Mouse (Mus musculus) frontal cortex, postnatal 10 days (tissue): ENCODE data around the gene Psme3.

Experiments used
- DNase-seq, 2 experiments: peaks; one replicate each; pipeline ENCODE4 v3.0.0; 2022; ENCODE audit warnings: low spot score in 2 of 2, mixed read lengths in 1 of 2

Gene Psme3

GRCm38 (mm10) chr11:101315665-101316500 lies at the start of gene Psme3:
Psme3 (plus strand) TSS chr11:101316213.
- DNase-seq: peak; percentile 85 to 92

- no peak for DNase-seq
These were observed 46.4 kb upstream of the Psme3 start for GRCm38 (mm10) chr11:101269577-101270116.

GRCm38 (mm10) chr11:101272446-101272845 lies 43.6 kb upstream of the Psme3 start:
- no peak for DNase-seq

GRCm38 (mm10) chr11:101275309-101275708 lies 40.7 kb upstream of the Psme3 start:
- no peak for DNase-seq

- DNase-seq: no peak
These were observed 39.5 kb upstream of the Psme3 start for GRCm38 (mm10) chr11:101276319-101277070.

GRCm38 (mm10) chr11:101277381-101278222 lies 38.4 kb upstream of the Psme3 start:
- DNase-seq: no peak

GRCm38 (mm10) chr11:101278223-101279192 lies 37.5 kb upstream of the Psme3 start, which contains the start of the genes Cntd1 and Coa3:
Cntd1 (plus strand) TSS chr11:101279012.
Coa3 (minus strand) TSS chr11:101279114.
- DNase-seq: peak; percentile 66 to 81

GRCm38 (mm10) chr11:101279193-101279569 lies 36.8 kb upstream of the Psme3 start:
- no peak for DNase-seq

GRCm38 (mm10) chr11:101280837-101281236 lies 35.2 kb upstream of the Psme3 start:
- DNase-seq: no peak

GRCm38 (mm10) chr11:101282896-101283295 lies 33.1 kb upstream of the Psme3 start:
- no peak for DNase-seq

- no peak for DNase-seq
These were observed 32.2 kb upstream of the Psme3 start for GRCm38 (mm10) chr11:101283805-101284204.

GRCm38 (mm10) chr11:101287306-101287705 lies 28.7 kb upstream of the Psme3 start:
- no peak for DNase-seq

- no peak for DNase-seq
These were observed 24.8 kb upstream of the Psme3 start for GRCm38 (mm10) chr11:101291231-101291630.

GRCm38 (mm10) chr11:101295191-101295590 lies 20.8 kb upstream of the Psme3 start:
- no peak for DNase-seq

GRCm38 (mm10) chr11:101300881-101301280 lies 15.1 kb upstream of the Psme3 start:
- DNase-seq: no peak

- DNase-seq: no peak
These were observed 14.6 kb upstream of the Psme3 start for GRCm38 (mm10) chr11:101301299-101302003.

GRCm38 (mm10) chr11:101302004-101302798 lies 13.8 kb upstream of the Psme3 start, which contains the start of gene Becn1:
Becn1 (minus strand) TSS chr11:101302286.
- peak; percentile 89 to 96 for DNase-seq

GRCm38 (mm10) chr11:101307744-101308143 lies 8.3 kb upstream of the Psme3 start:
- DNase-seq: no peak

- no peak for DNase-seq
These were observed 4.9 kb upstream of the Psme3 start for GRCm38 (mm10) chr11:101311083-101311482.
